In the genomic region with DNA sequence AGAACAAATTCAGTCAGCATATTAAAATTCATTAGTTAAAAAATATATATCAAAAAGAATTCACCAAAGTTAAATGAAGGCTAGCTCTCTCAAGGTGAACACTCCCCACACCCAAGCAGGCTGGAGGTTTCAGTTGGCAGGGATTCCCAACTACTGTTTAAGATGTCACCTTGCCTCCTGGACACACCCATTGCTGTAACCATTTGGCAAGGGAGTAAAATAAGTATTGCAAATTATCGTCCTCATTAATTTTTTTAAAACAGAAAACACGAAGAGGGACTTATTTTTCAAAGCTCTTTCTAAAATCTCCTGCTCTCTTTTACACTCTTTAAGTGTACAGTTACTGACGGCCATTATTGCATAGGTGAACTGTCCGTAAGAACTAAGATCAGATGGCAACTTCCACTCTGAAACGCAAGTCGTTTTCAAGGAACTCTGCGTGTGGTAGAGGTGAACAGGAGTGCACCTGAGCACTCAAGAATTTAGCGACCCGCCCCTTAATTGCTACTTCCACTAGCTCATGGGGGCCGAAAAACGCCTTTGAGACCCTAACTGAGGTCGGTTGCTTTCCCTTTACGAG, we compare ENCODE assay signal across 8 mouse cellular contexts. TPM values are rescaled to one million over a fixed set of nuclear protein-coding genes. Genes with fewer than 3 reads are reported as not detected.
DNase-seq lines count a peak whose midpoint lies in the region; ATAC-seq and TF ChIP-seq lines count a peak whose summit lies in the region.

No protein-coding gene starts in this region.

- H3K9me3 ChIP-seq in embryonic facial prominence, embryonic 11.5 days (replicated peaks; ENCODE audit: control insufficient read depth, low read length) = no peaks in the 10 kb centered on the region
- no peaks in the 10 kb centered on the region for H3K9me3 ChIP-seq in intestine, embryonic 15.5 days
- H3K9me3 ChIP-seq in midbrain, embryonic 10.5 days (replicated peaks) = no peaks in the 10 kb centered on the region

- no peak overlapping the region for H3K27ac ChIP-seq in embryonic facial prominence, embryonic 11.5 days (replicated peaks; ENCODE audit: low read depth, low read length)
- peak overlapping the region; percentile 92 for H3K27ac ChIP-seq in intestine, embryonic 15.5 days
- H3K27ac ChIP-seq in midbrain, embryonic 10.5 days (replicated peaks) = peak overlapping the region; percentile 100

- no peak for TF ChIP-seq CTCF in lung, adult 2 months (IDR thresholded peaks at IDR 0.05; ENCODE audit: insufficient read depth, low read length)

- no peak for DNase-seq in lung, adult 2 months
- DNase-seq in lung, postnatal 14 days = no peak
- peak; percentile 57 for DNase-seq in embryonic facial prominence, embryonic 11.5 days (ENCODE audit: low spot score)
- no peak for DNase-seq in midbrain, embryonic 10.5 days (ENCODE audit: low spot score)
- DNase-seq in frontal cortex, adult 2 months (ENCODE audit: extremely low spot score in 1 of 2, low spot score in 1 of 2) = no peak
- DNase-seq in thymus, postnatal 10 days (ENCODE audit: low spot score in 2 of 2) = no peak
- no peak for DNase-seq in adrenal gland, postnatal 25 days

- under 1% methylated on average over 13 of the region's 13 CpGs for WGBS in lung, adult 2 months
- WGBS in embryonic facial prominence, embryonic 11.5 days = under 1% methylated on average over 13 of the region's 13 CpGs
- under 1% methylated on average over 13 of the region's 13 CpGs for WGBS in intestine, embryonic 15.5 days
- under 1% methylated on average over 13 of the region's 13 CpGs for WGBS in midbrain, embryonic 10.5 days

- no peak for TF ChIP-seq POLR2A in lung, adult 2 months (IDR thresholded peaks at IDR 0.05; ENCODE audit: borderline replicate concordance, extremely low read depth, low read depth, low read length)

- peak overlapping the region; percentile 98 for H3K9ac ChIP-seq in embryonic facial prominence, embryonic 11.5 days (replicated peaks; ENCODE audit: low read length)
- peak overlapping the region; percentile 98 for H3K9ac ChIP-seq in intestine, embryonic 15.5 days

- H3K4me1 ChIP-seq in lung, adult 2 months (ENCODE audit: control insufficient read depth, insufficient read depth, low read length) = peaks cover 14% of the 10 kb centered on the region
- 0 out of 2 replicates have a peak, but pooled peaks cover 3% of the 10 kb centered on the region for H3K4me1 ChIP-seq in embryonic facial prominence, embryonic 11.5 days (ENCODE audit: control insufficient read depth, insufficient read depth, low read length)
- peaks cover 10% of the 10 kb centered on the region for H3K4me1 ChIP-seq in intestine, embryonic 15.5 days (replicated peaks)
- H3K4me1 ChIP-seq in midbrain, embryonic 10.5 days = peaks cover 45% of the 10 kb centered on the region

- H3K27me3 ChIP-seq in embryonic facial prominence, embryonic 11.5 days (ENCODE audit: control insufficient read depth, insufficient read depth, low read length) = no peaks in the 10 kb centered on the region
- no peaks in the 10 kb centered on the region for H3K27me3 ChIP-seq in intestine, embryonic 15.5 days (replicated peaks)
- no peaks in the 10 kb centered on the region for H3K27me3 ChIP-seq in midbrain, embryonic 10.5 days (ENCODE audit: low read depth, poor library complexity, severe bottlenecking)

- no peaks in the 10 kb centered on the region; the same call in 1 of the 2 replicates for H3K36me3 ChIP-seq in embryonic facial prominence, embryonic 11.5 days (replicated peaks; ENCODE audit: control insufficient read depth, insufficient read depth, low read depth, low read length)
- H3K36me3 ChIP-seq in intestine, embryonic 15.5 days = 0 out of 2 replicates have a peak, but pooled peaks cover 4% of the 10 kb centered on the region
- peaks cover 38% of the 10 kb centered on the region for H3K36me3 ChIP-seq in midbrain, embryonic 10.5 days

- peak overlapping the region; percentile 82 for H3K4me3 ChIP-seq in lung, adult 2 months (replicated peaks; ENCODE audit: extremely low read depth, low read depth, low read length)
- H3K4me3 ChIP-seq in embryonic facial prominence, embryonic 11.5 days (ENCODE audit: low read depth, low read length) = peak overlapping the region; percentile 96
- peak overlapping the region; percentile 97 for H3K4me3 ChIP-seq in intestine, embryonic 15.5 days (replicated peaks)
- H3K4me3 ChIP-seq in midbrain, embryonic 10.5 days = peak overlapping the region; percentile 88

- H3K4me2 ChIP-seq in embryonic facial prominence, embryonic 11.5 days (ENCODE audit: low read depth, low read length) = peak overlapping the region; percentile 70
- H3K4me2 ChIP-seq in intestine, embryonic 15.5 days (replicated peaks) = peak overlapping the region; percentile 47

- ATAC-seq in embryonic facial prominence, embryonic 11.5 days (replicated peaks; ENCODE audit: insufficient number of reproducible peaks, low FRiP score, low TSS enrichment, low read depth) = no peak
- ATAC-seq in intestine, embryonic 15.5 days = no peak

RNA-seq across cellular contexts. Expression of a gene that starts 1.3 kb away (rescaled TPM):
- polyA plus RNA-seq in lung, adult 2 months (2012; rRNA removed) = 38.8 and 85.2 TPM in 2 replicates
- polyA plus RNA-seq in embryonic facial prominence, embryonic 11.5 days (2014; fragmentation: Nextera tagmentation; extraction: Ambion mirVana) = 1,261 and 1,315 TPM in 2 replicates
- 1,049 and 1,135 TPM in 2 replicates for polyA plus RNA-seq in intestine, embryonic 15.5 days (2015; fragmentation: Nextera tagmentation; extraction: Ambion mirVana)
- 1,154 and 1,167 TPM in 2 replicates for polyA plus RNA-seq in midbrain, embryonic 10.5 days (2016; fragmentation: Nextera tagmentation; extraction: Ambion mirVana)
- polyA plus RNA-seq in frontal cortex, adult 2 months (2012; rRNA removed) = 2,836 and 2,917 TPM in 2 replicates
- total RNA-seq in adrenal gland, postnatal 25 days (2021) = 525 and 582 TPM in 2 replicates

RNA-seq across cellular contexts. Expression of a gene that starts 17.9 kb away (rescaled TPM):
- not detected in 2 replicates for polyA plus RNA-seq in lung, adult 2 months (2012; rRNA removed)
- polyA plus RNA-seq in embryonic facial prominence, embryonic 11.5 days (2014; fragmentation: Nextera tagmentation; extraction: Ambion mirVana) = not detected in 2 replicates
- not detected in 2 replicates for polyA plus RNA-seq in intestine, embryonic 15.5 days (2015; fragmentation: Nextera tagmentation; extraction: Ambion mirVana)
- polyA plus RNA-seq in midbrain, embryonic 10.5 days (2016; fragmentation: Nextera tagmentation; extraction: Ambion mirVana) = not detected in 2 replicates
- polyA plus RNA-seq in frontal cortex, adult 2 months (2012; rRNA removed) = not detected in 2 replicates
- total RNA-seq in adrenal gland, postnatal 25 days (2021) = not detected in 2 replicates

Comparison
In these comparisons a context has a peak if more than half of its experiments do, and no peak if none do; other contexts are left out.
1. RNA of a gene that starts 1.3 kb away (polyA plus RNA-seq): 2,836 to 2,917 TPM in frontal cortex, adult 2 months, 1,261 to 1,315 TPM in embryonic facial prominence, embryonic 11.5 days, 1,154 to 1,167 TPM in midbrain, embryonic 10.5 days and 1,049 to 1,135 TPM in intestine, embryonic 15.5 days; 38.8 to 85.2 TPM in lung, adult 2 months; every median in the first group is over 10 times any median in the second.
2. Peak in every context shown above with its lines, with median percentiles within 50 percentile points of each other: H3K4me3 ChIP-seq.